Mouse (Mus musculus): ENCODE data around the gene Armc10.

- TF ChIP-seq CTCF (IDR thresholded peaks at IDR 0.05; ENCODE audit: insufficient read depth, low read length) (no peak), POLR2A (IDR thresholded peaks at IDR 0.05; ENCODE audit: borderline replicate concordance, extremely low read depth, low read depth, low read length) (no peak)
These were observed 60.9 kb downstream of the Armc10 start for GRCm38 (mm10) chr5:21706546-21706945.
